Mouse (Mus musculus) cerebellum, adult 2 months (tissue): Measurements from ENCODE around the gene Utp11.

ENCODE experiments used
- CTCF ChIP-seq: fragments of 200-500 bp; IDR thresholded peaks from 2 replicates; pipeline ENCODE4 v1.5.1; 2011; ENCODE audit warnings: low read depth, mild to moderate bottlenecking, control low read depth, low read length, moderate library complexity, borderline replicate concordance; ENCODE audit not compliant: insufficient read depth
- POLR2A ChIP-seq: fragments of 200-500 bp; IDR thresholded peaks from 2 replicates; pipeline ENCODE4 v1.6.1; 2011; ENCODE audit warnings: low read length, control low read depth, borderline replicate concordance; ENCODE audit not compliant: insufficient read depth

DNA sequence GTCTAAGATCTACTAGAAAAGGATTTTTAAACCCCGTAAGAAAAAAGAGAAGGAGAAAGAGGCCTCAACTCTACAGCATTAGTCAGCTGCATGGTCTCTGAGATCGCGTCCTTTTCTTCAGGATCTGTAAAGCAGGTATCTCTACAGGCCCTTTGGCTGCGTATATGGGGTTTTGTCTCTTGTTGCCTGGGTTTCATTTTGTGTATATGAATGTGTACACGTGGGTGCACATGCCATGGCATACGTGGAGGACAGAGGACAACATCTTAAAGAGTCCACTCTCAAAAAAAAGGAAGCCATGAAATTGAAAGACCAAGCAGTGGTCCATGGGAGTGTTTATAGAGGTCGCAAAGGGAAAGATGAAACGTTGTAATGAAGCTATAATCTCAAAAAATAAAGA, 1.9 kb downstream of the Utp11 start:
- no peak for TF ChIP-seq CTCF
- TF ChIP-seq POLR2A, result no peak
